Mouse (Mus musculus): ENCODE data around the gene AU022751. TPM values are rescaled to one million over a fixed set of nuclear protein-coding genes. Genes with fewer than 3 reads are reported as not detected.

Gene AU022751
- polyA plus RNA-seq, 1 experiment from 2014 or later = not detected

Other genes starting within 250 kb of the AU022751 start
- 11.7 and 12.8 TPM in 2 replicates for gene Nudt11, start 36.0 kb downstream of the AU022751 start, polyA plus RNA-seq (2014; fragmentation: Nextera tagmentation; extraction: Ambion mirVana)
- 32.7 and 34.6 TPM in 2 replicates for gene Nudt10, start 89.6 kb upstream of the AU022751 start, polyA plus RNA-seq (2014; fragmentation: Nextera tagmentation; extraction: Ambion mirVana)
- gene Bmp15, start 237.3 kb upstream of the AU022751 start, polyA plus RNA-seq (2014; fragmentation: Nextera tagmentation; extraction: Ambion mirVana) = 0.04 TPM in 1 of 2 replicates, not detected in the other

Data from hindbrain, embryonic 11.5 days (tissue).